Mouse (Mus musculus) heart, postnatal 36 days (tissue): ENCODE results near the gene Krtap13-1. TPM values are rescaled to one million over a fixed set of nuclear protein-coding genes. Genes with fewer than 3 reads are reported as not detected.

ENCODE experiments used
- total RNA-seq, 2 experiments: library from RNA; stranded (reverse); gene quantifications; 2 replicates each; pipeline ENCODE4 v1.2.3; 2021

Gene Krtap13-1
- total RNA-seq, 2 experiments from 2014 or later = not detected

Other genes with a start within 250 kb of the Krtap13-1 start
- not detected for gene Cldn17, start 221.9 kb upstream of the Krtap13-1 start, total RNA-seq
- gene Cldn8, start 165.7 kb upstream of the Krtap13-1 start, total RNA-seq = not detected
- gene Krtap24-1, start 116.6 kb upstream of the Krtap13-1 start, total RNA-seq = not detected
- not detected for gene 2310079G19Rik, start 101.2 kb upstream of the Krtap13-1 start, total RNA-seq
- gene Krtap26-1, start 81.1 kb upstream of the Krtap13-1 start, total RNA-seq = not detected
- gene Krtap27-1, start 57.2 kb upstream of the Krtap13-1 start, total RNA-seq = not detected
- gene 2310061N02Rik, start 20.9 kb upstream of the Krtap13-1 start, total RNA-seq = not detected
- not detected for gene Krtap13, start 22.8 kb downstream of the Krtap13-1 start, total RNA-seq
- gene 2310034C09Rik, start 30.0 kb downstream of the Krtap13-1 start, total RNA-seq = not detected
- gene 2310057N15Rik, start 45.3 kb downstream of the Krtap13-1 start, total RNA-seq = not detected
- gene Gm5965, start 49.0 kb downstream of the Krtap13-1 start, total RNA-seq = not detected
- gene Gm20741, start 83.4 kb downstream of the Krtap13-1 start, total RNA-seq = not detected
- gene Krtap15, start 91.4 kb downstream of the Krtap13-1 start, total RNA-seq = not detected
- gene Krtap14, start 97.3 kb downstream of the Krtap13-1 start, total RNA-seq = not detected
- not detected for gene Krtap19-1, start 140.5 kb downstream of the Krtap13-1 start, total RNA-seq
- not detected for gene Krtap19-2, start 145.4 kb downstream of the Krtap13-1 start, total RNA-seq
- not detected for gene Krtap19-3, start 149.2 kb downstream of the Krtap13-1 start, total RNA-seq
- gene Krtap19-4, start 156.2 kb downstream of the Krtap13-1 start, total RNA-seq = not detected
- gene Krtap19-5, start 167.6 kb downstream of the Krtap13-1 start, total RNA-seq = not detected
- not detected for gene Krtap19-9b, start 203.4 kb downstream of the Krtap13-1 start, total RNA-seq
- not detected for gene Krtap16-3, start 234.0 kb downstream of the Krtap13-1 start, total RNA-seq